Mouse (Mus musculus) megakaryocyte-erythroid progenitor cell, adult 5 weeks (primary cell): ENCODE measurements around the gene Gm2042. TPM values are rescaled to one million over a fixed set of nuclear protein-coding genes. Genes with fewer than 3 reads are reported as not detected.

Experiments used
- polyA plus RNA-seq: library from polyadenylated mRNA; stranded (reverse); fragments of >175 nt; gene quantifications from 2 replicates; pipeline ENCODE4 v1.2.3, GENCODE M21; 2012

Gene Gm2042
- 0.02 TPM in 1 of 2 replicates, not detected in the other for polyA plus RNA-seq

DNA sequence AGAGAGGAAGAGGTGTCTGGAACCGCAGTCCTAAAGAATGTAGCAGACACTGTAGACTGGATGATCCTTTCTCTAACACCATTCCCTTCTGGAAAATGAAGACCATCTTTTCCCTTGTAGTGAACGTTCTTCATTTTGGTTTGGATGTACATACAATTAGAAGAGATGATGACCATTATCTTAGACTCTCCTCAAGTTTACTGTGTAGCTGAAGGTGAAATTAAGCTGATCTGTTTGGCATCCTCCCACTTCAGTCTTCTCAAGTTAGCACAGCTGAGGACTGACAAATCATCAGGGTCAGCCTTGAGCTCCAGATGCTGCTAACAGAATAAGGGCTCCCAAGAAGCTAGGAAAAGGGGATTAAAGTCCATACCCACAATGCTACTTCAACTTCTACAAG is at the start of gene Gm2042:
TSS of gene Gm2042 (plus strand) at position 301 of the 400 bp plus-strand sequence.

DNA sequence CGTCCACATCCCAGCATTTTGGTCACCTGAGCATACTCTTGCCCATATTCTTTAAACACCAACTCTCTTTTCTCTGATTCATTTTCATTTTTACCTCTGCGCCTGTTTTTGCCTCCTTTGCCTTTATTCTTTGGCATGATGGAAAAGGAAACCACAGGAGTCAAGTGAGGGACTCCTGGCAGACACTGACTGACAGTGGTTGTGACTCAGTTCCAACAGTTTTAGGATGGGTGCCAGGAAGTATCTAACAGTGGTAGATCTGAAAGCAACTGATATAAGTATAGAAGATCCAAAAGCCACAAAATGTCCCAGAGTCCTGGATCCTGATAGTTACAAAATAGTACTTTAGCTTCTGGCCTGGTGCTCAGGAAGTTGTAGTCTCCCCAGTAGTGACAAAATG is 34.2 kb upstream of the Gm2042 start, which contains the start of gene Gm2035:
TSS of gene Gm2035 (minus strand) at position 137 of the 400 bp plus-strand sequence.

Other genes with a start within 250 kb of the Gm2042 start
- gene Gm21319, start 178.3 kb upstream of the Gm2042 start, polyA plus RNA-seq = not detected in 2 replicates
- gene Gm21936, start 158.6 kb upstream of the Gm2042 start, polyA plus RNA-seq = not detected in 2 replicates
- not detected in 2 replicates for gene BB287469, start 137.5 kb upstream of the Gm2042 start, polyA plus RNA-seq
- not detected in 2 replicates for gene Gm2001, start 111.7 kb upstream of the Gm2042 start, polyA plus RNA-seq
- gene Gm2016, start 80.0 kb upstream of the Gm2042 start, polyA plus RNA-seq = not detected in 2 replicates
- gene Gm2022, start 58.7 kb upstream of the Gm2042 start, polyA plus RNA-seq = not detected in 2 replicates
- gene Gm2035, start 34.2 kb upstream of the Gm2042 start, polyA plus RNA-seq = not detected in 2 replicates
- gene Gm2075, start 57.8 kb downstream of the Gm2042 start, polyA plus RNA-seq = not detected in 2 replicates
- gene Gm6803, start 64.7 kb downstream of the Gm2042 start, polyA plus RNA-seq = not detected in 2 replicates
- not detected in 2 replicates for gene Gm2056, start 72.9 kb downstream of the Gm2042 start, polyA plus RNA-seq
- gene Gm16368, start 129.6 kb downstream of the Gm2042 start, polyA plus RNA-seq = not detected in 2 replicates
- gene Gm10436, start 228.0 kb downstream of the Gm2042 start, polyA plus RNA-seq = not detected in 2 replicates